Mouse (Mus musculus) kidney, adult 11 months (tissue): Measurements from ENCODE around the gene Nenf.

Experiments
- DNase-seq: peaks from one replicate; pipeline ENCODE4 v3.0.0; 2022

The Nenf gene

DNA sequence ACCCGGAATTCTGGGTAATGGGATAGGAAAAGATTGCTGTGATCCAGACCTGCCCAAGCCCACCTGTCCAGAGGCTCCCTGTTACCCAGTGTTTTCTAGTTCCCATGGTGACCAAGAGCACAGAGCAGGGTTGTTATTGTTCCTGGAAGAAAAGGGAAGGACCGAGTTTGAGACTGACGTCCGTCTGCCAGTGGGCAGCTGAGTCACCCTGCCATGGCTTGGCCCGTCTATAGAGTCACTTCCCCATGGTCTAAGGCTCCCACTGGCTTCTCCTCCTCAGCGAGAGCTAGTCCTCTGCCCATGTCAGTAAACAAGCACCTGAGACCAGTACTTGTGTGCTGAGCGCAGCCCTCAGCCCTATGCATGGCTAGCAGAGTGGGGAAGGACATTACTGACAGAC is 36.8 kb downstream of the Nenf start:
- DNase-seq = no peak

DNA sequence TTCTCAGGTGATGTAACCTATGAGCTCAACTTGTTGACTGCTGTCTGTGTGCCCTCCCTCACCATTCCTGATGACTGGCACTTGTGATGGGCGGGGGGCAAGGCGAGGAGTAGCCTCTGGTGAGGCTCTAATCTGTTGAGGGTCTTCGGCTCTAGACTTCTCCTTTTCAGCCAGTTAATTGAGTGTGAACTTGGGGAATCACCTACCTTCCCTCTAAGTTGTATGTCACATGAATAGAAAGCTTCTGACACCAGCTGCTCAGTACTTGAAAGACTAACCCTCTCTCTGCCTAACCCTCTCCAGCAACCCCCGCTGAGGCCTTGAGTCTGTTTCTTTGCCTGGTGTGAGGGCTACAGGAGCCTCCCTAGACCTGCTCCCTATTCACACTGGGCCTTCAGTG is 39.7 kb downstream of the Nenf start:
- DNase-seq = no peak

DNA sequence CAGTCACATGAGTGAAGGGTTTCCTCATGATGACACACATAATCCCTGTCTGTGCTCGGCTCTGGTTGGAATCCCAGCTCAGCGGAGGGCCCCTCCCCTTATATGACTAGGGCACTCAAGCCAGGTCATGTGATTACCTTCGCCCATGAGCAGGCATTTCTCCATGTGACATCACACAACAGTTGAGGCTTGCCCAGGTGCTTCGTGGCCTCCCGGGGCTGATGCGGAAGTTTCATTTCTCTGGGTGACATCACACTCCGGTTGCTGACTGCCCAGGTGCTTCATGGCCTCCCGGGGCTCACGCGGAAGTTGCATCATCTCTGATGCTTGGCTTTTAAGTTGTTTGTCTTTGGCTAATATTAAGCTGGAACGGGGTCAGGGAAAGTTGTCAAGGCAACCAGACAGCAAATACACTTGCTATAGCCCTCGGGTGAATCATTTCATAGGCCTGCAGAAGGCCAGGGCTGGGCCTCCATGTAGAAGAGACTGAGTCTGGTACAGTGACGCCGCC is 40.4 kb downstream of the Nenf start:
- peak; percentile 81 for DNase-seq

DNA sequence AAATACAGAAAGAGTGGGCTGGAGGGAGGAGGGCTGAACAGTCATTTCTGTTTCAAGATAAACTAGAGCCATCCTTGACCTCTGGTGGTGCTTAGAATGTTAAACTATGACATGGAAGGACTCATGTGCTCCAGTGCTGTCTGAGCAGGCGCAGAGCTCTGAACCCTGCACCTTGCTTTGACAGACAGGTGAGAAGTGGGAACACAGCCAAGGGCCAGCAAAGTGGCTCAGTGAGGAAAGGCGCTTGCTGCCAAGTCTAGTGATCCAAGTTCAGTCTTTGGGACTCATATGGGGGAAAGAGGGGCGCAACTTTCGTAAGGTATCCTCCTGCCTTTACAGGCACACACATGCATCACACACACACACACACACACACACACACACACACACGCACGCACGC is 41.8 kb downstream of the Nenf start:
- DNase-seq = peak; percentile 31

DNA sequence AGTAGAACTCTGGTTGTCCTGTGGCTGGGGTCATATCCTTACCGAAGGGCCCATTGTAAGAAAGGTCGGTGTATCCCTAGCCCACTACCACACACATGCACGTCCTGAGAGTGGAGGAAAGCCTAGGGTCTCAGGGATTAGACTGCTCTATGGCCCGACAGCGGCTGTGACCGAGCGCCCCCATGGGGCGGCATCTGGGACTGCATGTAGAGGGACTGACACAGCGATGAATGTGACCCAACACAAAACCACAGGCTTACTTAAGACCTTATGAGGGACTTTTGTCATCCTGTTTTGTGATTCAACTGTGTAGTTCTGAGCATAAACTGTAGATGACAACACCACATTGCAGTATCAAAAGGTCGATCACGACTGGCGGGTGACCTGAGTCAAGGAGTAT is 42.5 kb downstream of the Nenf start:
- DNase-seq = peak; percentile 37

DNA sequence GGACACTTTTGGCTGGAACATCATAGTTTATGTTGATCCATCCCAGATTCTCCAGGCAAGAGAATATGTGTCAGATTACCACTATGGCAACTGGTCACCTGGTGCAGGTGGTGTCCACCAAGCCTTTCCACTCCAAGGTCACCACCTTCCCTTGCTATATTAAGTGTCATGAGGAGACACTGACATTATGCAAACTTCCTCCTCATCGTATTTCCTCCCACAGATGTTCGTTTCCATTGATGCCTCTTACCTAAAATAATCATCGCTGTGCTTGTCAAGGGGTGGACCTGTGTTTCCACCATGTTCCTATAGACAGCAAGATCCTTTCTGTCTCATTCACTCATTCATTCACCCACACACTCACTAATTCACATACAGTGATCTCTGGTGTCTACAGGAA is 45.3 kb downstream of the Nenf start:
- DNase-seq = no peak

DNA sequence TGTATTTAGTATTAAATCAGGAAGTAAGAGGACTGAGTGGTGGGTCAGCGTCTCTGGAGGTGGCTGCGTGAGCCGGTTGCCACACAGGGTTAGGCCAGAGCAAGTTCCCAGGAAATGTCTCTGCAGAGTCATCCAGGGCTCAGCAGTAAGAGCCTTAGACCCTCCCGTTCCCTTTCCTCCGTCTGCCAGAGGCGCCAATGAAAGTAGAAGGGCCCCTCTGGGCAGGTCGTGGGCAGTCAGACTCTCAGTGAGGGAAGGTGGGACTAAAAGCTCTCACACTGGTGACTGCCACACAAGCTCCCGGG is 48.4 kb downstream of the Nenf start:
- no peak for DNase-seq

DNA sequence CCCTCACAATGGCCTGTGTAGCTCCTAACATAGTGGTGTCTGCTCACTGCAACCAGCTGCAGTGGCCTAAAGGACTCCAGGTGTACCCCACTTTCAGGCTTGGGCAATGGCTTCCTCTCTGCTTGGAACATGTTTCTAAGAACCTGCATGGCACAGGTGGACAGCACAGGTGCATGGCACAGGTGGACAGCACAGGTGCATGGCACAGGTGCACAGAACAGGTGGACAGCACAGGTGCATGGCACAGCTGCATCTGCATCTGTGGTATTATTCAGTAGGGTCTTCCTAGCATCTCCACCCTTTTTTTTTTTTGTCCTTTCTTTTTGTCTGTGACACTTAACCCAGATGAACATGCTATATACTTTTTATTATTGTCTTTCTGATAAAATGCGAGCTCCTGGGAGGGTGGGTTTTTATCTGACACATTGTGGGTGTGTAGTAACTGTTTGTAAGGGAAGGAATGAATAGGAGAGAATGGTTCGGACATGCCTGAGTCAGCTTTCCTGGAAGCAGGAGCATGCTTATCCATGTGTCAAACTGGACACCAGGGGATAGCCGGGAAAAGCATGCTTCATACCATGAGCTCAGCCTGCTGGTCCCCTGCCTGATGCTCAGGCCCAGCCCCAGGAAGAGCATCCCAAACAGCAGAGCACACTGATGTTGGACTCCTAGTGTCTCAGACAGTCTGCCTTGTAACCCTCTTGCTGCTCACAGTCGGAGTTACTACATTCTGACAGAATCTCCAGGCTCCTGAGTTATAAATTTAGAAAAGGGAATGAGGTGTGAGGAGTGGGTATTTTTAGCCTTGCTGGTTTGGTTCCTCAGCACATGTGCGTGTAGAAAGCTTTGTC is 49.0 kb downstream of the Nenf start:
- DNase-seq = no peak

DNA sequence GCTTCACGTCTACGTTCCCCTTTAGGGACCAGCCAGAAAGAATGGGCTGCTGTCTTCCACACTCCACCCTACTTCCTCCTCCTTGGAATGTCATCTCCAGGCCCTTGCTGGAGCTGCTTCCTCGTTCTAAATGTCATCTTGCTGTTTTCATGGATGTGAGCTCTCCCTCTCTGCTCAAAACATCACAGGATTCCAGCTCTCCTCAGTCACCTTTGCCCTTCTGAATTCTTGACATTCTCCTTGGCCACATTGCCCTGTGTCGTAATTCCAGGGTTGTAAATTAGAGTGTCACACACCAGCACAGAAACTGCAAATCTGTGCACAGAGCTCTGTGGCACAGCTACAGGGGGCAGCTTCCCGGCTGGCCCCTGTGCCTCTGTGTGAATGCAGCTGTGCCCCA is 50.1 kb downstream of the Nenf start:
- peak; percentile 39 for DNase-seq

DNA sequence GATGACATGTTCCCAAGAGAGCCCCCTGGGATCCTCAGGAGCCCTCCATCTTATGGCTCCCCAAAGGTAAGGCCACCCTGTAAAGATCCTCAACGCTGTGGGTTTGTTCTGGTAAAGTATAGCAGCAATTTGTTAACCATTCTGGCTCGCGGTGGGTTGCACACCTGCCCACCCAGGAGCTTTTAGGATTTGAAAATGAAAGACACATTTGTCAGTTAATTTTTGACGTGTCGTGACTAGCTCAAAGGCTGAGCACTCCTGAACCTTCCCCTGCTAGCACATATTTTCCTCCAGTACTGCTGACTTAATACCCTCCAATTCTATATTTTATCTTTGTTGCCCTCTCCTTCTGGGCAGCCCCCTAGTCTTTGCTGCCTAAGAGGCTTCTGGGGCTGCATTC is 50.8 kb downstream of the Nenf start:
- no peak for DNase-seq

DNA sequence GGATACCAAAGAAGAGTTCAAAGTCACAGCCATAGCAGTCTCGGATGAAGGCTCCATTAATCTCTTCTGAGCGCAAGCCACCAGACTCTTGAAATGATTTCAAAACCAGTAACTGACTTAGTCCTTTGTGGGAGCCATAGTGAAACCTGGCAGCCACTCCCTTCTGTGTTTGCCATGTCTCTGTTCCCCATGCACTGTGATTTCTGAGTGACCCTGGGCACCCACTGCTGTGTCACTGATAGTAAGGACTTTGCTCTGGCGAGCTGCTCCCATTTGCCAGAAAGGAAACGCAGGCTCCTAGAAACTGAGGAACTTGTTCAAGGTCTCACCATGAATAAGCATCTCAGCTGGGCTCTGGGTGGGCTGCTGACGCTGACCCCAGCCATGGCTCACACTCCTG is 54.5 kb downstream of the Nenf start:
- DNase-seq = no peak

DNA sequence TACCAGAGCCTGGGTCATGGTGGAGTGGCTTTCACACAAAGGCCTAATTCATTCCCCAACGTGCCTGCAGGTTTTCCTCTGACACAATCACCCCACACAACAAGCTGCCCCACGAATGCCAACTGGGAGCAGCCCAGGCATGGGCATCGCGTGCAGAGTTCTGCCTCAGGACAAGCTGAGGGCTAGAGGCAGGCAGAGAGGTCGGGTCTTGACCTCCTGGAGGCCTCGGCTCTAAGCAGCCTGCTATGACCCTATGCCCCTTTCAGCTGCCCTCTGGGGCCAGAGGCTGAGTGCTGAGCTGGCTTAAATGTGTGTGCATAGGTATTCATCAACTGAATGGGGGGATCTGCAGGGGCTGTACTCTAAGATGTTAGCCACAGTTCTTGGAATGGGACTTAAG is 56.1 kb downstream of the Nenf start:
- DNase-seq = no peak

DNA sequence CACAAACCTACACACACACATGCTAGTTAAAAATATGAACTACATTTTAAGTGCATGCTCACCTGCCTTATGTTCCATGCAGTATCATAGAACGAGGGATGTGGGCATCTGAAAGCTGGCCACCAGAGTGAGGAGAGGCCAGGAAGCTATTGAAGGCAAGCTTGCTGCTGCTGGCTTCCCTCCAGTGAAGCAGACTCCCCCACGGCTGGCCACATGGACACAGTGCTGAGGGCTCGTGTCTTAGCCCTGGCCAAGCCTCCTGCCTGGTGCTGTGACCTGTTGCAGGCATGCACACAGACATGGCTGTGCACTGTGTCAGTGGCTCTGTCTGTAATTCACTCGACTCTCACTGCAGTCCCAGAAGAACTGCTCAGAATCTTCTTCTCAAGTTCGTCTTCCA is 58.3 kb downstream of the Nenf start:
- DNase-seq = no peak

DNA sequence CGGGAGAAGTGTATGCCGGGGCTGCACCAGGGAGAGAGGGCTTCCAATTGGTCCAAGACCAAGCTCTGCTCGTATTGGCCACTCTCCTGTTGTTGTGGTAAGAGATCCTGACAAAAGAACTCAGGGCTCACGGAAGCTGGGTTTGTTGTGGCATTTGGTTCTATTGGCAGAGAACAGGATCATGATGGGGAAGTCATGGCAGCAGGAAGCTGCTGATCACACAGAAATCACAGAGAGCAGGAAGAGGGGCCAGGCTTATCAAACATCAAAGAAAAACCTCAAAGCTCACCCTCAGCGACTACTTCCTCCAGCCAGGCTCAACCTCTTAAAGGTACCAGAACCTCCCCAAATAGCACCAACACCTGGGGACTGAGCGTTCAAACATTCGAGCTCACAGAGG is 58.9 kb downstream of the Nenf start:
- no peak for DNase-seq

DNA sequence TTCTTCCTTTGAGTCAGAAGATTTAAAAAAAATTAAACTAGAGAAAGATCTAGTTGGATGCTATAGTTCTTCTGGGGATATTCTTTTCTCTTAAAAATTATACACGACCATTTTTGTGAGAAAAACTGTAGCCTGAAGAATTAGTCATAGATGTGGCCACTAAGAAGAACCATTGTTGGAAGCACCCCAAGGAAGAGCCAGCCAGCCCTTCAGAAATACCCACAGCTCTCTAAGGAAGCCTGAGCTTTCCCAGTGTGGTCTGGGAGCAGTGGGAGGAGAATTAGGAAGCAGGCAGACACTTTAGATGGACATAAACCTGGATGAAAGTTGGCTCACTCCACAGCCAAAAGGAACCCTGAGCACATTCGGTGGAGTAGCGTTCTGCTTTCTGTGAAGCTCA is 59.5 kb downstream of the Nenf start:
- DNase-seq = no peak

DNA sequence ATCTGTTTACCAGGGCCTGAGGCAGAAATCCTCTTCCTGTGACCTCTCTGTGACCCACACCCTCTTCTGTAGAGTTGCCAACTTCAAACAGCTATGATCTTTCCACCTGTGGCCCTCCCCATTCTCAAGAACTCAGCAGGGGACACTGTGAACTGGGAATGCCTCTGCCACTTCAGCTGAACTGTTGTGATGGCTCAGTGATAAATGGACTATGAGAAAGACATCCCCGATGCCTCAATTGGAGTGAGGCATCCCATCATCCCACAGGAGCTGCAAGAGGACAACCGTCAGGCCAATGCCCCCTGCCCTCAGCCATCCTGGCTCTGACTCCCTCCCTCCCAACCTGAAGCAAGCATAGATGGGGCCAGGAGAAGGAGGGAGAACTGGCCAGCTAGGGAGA is 60.0 kb downstream of the Nenf start:
- no peak for DNase-seq

DNA sequence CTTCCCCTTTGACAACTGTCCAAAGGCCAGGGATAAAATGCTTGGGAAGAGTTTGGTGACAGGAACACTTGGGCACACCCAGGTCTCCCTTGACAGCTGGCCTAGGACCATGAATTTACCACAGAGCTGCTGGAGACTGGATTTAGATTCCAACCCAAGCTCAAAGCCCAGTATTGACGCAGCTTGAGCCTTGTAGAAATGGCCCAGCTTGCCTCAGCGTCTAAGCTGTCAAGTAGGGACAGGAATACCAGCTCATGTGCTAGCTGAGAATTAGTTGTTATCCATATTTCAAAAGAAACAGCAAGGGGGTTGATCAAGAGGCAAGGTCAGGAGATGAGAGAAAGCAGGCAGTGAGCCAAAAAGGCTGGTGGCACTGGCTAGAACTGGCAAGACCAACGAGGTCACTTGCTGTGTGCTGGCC is 60.6 kb downstream of the Nenf start:
- DNase-seq = no peak
